Mouse (Mus musculus) embryo, embryonic 9.5 days (tissue): ENCODE data around the gene Treml4.

Source experiments
- DNase-seq: peaks from one replicate; pipeline ENCODE4 v3.0.0-alpha.2; 2017; ENCODE audit errors: extremely low spot score

Treml4 gene

GRCm38 (mm10) chr17:48263741-48264362, at the start of gene Treml4:
TSS of gene Treml4 (plus strand) at chr17:48264295.
- DNase-seq, result no peak

GRCm38 (mm10) chr17:48215429-48215828, 48.7 kb upstream of the Treml4 start:
- DNase-seq, result no peak

- DNase-seq, result no peak
These were observed 33.4 kb upstream of the Treml4 start for GRCm38 (mm10) chr17:48230680-48231079.

GRCm38 (mm10) chr17:48232518-48232917, 31.6 kb upstream of the Treml4 start, which contains the start of gene Trem1:
TSS of gene Trem1 (plus strand) at chr17:48232768.
- no peak for DNase-seq

- no peak for DNase-seq
These were observed 30.3 kb upstream of the Treml4 start for GRCm38 (mm10) chr17:48233789-48234188.

GRCm38 (mm10) chr17:48234550-48234949, 29.5 kb upstream of the Treml4 start:
- no peak for DNase-seq

GRCm38 (mm10) chr17:48235773-48236370, 28.2 kb upstream of the Treml4 start:
- DNase-seq, result no peak

GRCm38 (mm10) chr17:48237621-48238020, 26.5 kb upstream of the Treml4 start:
- no peak for DNase-seq

GRCm38 (mm10) chr17:48247221-48247928, 16.7 kb upstream of the Treml4 start, which contains the start of gene Trem3:
TSS of gene Trem3 (plus strand) at chr17:48247777.
- no peak for DNase-seq

- no peak for DNase-seq
These were observed 15.1 kb upstream of the Treml4 start for GRCm38 (mm10) chr17:48249039-48249438.

- DNase-seq, result no peak
These were observed 14.6 kb upstream of the Treml4 start for GRCm38 (mm10) chr17:48249501-48249900.

GRCm38 (mm10) chr17:48250631-48251030, 13.5 kb upstream of the Treml4 start:
- DNase-seq, result no peak

- no peak for DNase-seq
These were observed 7.5 kb upstream of the Treml4 start for GRCm38 (mm10) chr17:48256575-48256974.

GRCm38 (mm10) chr17:48261868-48262267, 2.2 kb upstream of the Treml4 start:
- DNase-seq, result no peak

GRCm38 (mm10) chr17:48264662-48265061, 567 bp downstream of the Treml4 start:
- DNase-seq, result no peak

- DNase-seq, result no peak
These were observed 2.0 kb downstream of the Treml4 start for GRCm38 (mm10) chr17:48266138-48266537.

- DNase-seq, result no peak
These were observed 2.7 kb downstream of the Treml4 start for GRCm38 (mm10) chr17:48266610-48267304.

- no peak for DNase-seq
These were observed 3.5 kb downstream of the Treml4 start for GRCm38 (mm10) chr17:48267591-48267990.

- no peak for DNase-seq
These were observed 4.2 kb downstream of the Treml4 start for GRCm38 (mm10) chr17:48268276-48268675.

- DNase-seq, result no peak
These were observed 5.7 kb downstream of the Treml4 start for GRCm38 (mm10) chr17:48269833-48270232.

GRCm38 (mm10) chr17:48272158-48272557, 8.1 kb downstream of the Treml4 start:
- no peak for DNase-seq

GRCm38 (mm10) chr17:48272598-48272997, 8.5 kb downstream of the Treml4 start:
- DNase-seq, result no peak
